Mouse (Mus musculus) right cerebral cortex, adult 18-20 months (tissue): ENCODE data around the gene Slc2a13.

Source experiments
- DNase-seq: peaks from one replicate; pipeline ENCODE4 v3.0.0; 2022; ENCODE audit warnings: mixed read lengths

Gene Slc2a13

GRCm38 (mm10) chr15:91495014-91495413 is 78.0 kb downstream of the Slc2a13 start:
- DNase-seq = peak; percentile 53

DNA sequence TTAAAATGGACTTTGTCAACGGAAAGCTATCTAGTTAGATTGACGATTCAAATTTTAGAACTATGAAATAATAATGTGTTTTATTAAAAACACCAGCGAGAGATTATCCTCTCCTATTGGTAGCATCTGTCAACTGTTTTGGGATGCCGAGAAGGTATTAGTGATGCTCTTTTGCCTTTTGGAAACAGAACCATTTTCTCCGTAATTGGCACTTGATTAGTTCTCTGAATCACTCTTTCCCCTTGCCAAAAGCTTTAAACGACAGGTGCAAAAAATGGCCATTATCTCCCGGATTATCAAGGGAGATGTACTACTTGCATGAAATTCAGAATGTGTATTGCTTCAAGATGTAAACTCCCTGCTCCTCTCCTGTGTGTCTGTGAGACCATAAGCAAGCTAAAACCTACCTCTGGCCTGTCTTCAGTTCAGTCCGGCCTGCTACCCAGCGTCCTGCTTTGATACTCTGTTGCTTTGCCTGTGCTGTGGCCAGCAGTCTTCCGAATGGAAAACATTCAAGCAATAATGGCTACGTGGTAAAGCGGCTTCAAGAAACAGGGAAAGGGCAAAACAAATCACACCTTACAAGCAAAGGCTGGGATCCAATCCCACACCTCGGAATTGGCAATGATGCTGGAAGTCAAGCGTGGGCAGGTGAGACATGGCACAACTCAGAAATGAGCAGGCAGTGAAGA is 93.0 kb downstream of the Slc2a13 start:
- no peak for DNase-seq

DNA sequence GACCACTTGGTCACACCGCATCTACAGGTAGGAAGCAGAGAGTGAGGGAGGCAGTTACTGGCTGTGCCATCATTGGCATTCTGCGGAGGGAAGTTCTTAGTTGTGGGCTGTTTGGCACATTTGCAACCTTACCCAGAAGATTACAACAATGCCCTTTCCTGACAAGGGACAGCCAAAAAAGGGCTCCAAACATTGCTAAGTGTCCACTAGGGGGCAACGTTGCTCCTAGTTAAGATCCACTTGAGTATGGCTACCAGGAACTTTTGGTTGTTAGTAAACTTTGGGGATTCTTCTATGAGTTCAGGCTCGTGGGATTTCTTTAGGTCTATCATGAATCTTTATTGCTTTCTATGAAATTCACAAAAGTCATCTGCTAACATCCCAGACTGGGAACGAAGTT is 95.3 kb downstream of the Slc2a13 start:
- DNase-seq = peak; percentile 40

GRCm38 (mm10) chr15:91473690-91474409 is 99.2 kb downstream of the Slc2a13 start:
- no peak for DNase-seq

- no peak for DNase-seq
These were observed 107.7 kb downstream of the Slc2a13 start for GRCm38 (mm10) chr15:91465331-91465730.

DNA sequence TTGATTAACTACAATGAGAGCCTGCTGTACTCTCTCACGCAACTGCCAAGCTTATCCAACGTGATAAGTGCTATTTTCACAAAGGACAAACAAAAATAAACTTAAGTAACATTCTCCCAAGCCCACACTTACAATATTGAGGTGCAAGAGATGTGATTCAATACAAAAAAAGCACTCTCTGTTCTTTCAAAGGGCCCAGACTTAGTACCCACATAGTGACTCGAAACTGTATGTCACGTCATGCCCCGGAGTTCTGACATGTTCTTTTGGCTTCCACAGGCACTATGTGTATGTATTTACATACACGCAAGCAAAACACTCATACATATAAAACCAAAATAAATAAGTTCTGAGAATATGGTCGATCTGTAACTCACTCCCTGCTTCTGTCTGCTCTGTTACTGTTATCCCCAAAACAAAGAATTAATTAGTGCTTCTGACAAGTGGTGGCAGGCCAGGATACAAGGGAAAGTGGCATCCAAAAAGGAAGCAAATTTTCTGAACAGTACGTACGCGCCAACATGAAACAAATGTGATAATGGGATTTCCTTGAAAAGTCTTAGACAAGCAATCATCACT is 109.1 kb downstream of the Slc2a13 start:
- DNase-seq = no peak

GRCm38 (mm10) chr15:91463026-91463661 is 109.9 kb downstream of the Slc2a13 start:
- DNase-seq = peak; percentile 73

- DNase-seq = no peak
These were observed 111.1 kb downstream of the Slc2a13 start for GRCm38 (mm10) chr15:91461940-91462339.

- no peak for DNase-seq
These were observed 115.9 kb downstream of the Slc2a13 start for GRCm38 (mm10) chr15:91457202-91457601.

DNA sequence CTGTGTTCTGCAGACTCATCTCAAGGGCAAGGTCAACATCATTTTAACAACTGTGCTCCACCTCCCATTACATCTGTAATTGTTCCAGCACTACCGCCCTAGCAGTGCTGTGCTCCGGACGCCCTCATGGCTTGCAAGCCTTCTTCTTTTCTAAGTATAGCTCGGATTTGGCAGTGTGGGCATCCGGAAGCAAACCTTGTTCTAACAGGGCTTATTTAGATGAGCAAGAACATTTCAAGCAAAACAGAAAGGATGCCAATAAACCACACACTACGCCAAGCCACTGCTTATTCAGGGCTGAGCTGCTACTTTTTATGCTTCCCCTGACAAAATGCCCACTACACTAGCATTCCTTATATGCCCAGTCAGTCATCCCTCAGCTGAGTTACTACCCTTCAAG is 127.7 kb downstream of the Slc2a13 start:
- peak; percentile 78 for DNase-seq

GRCm38 (mm10) chr15:91443449-91443848 is 129.6 kb downstream of the Slc2a13 start:
- peak; percentile 42 for DNase-seq

GRCm38 (mm10) chr15:91439883-91440282 is 133.2 kb downstream of the Slc2a13 start:
- DNase-seq = peak; percentile 66

DNA sequence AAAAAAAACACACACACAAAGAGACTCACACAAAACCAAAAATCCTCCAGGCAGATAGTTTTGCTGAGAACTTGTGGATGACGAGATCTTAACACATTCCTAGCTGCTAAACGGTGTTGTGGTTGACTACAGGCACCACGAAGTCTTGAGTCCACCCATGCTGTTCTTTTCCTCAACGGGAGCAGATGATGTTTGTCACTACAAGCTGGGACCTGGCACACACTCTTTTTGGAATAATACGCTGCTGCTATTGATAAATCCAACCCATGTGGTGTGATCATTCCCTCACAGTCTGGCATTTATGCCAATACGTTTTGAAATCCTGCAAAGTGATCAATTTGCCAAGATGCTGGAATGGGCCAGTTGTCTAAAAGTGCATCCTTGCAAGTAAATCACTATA is 147.6 kb downstream of the Slc2a13 start:
- DNase-seq = peak; percentile 18

GRCm38 (mm10) chr15:91406979-91407378 is 166.1 kb downstream of the Slc2a13 start:
- DNase-seq = no peak

- DNase-seq = no peak
These were observed 177.9 kb downstream of the Slc2a13 start for GRCm38 (mm10) chr15:91395165-91395564.

DNA sequence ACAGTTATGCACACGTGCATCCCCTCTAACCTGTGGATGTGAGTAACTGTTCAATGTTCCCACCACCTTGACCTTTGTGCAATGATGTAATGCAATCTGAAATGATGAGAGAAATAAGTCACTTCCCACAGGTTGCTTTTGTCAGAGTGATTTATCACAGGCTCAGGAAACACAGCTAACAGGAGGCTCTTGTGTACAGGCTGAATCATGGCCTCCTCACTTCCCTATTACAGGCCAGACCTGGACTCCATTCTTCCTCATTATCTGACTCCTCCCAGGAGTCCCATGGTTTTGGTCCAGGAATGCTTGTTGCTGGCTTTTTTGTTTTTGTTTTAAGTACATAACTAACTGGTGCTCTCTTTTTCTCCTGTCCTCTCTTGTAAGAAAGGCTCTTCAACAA is 189.4 kb downstream of the Slc2a13 start:
- DNase-seq = no peak

DNA sequence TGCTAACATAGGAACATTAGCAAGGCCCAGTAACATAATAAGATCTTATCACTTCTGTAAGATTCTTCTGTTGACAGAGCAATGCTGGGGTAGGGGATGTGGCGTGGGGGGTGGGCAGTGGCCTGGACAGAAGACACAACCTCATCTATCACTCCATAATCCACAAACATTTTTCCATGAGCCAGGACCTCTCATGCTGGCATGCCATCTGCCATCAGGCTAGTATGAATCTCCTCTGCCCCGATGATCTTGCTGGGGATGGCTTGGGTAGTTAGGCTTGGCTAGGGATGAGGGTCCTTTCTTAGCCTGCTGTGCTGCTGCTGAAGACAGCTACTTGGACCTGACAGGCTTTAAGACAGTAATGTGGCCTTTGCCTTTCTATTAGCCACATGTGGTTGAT is 190.5 kb downstream of the Slc2a13 start:
- DNase-seq = no peak

DNA sequence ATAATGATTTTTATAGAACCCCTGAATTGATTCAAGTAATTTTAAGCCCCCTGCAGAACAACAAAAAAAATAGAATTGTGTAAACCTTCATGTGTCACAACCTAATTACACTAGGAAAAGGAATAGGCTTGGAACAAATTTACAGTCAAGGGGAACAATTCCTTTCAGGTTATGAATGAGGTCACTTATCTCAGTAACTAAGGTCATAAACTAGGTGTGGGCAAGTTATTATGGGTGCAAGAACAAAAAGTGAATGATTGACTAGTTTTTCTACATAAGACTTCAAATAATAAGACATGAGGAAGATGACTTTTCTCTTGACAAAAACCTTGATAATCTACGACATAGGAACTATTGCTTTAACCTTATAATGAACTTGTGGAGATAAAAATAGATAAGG is 191.2 kb downstream of the Slc2a13 start:
- no peak for DNase-seq

- no peak for DNase-seq
These were observed 194.2 kb downstream of the Slc2a13 start for GRCm38 (mm10) chr15:91378751-91379325.

- DNase-seq = no peak
These were observed 195.5 kb downstream of the Slc2a13 start for GRCm38 (mm10) chr15:91377568-91377967.

DNA sequence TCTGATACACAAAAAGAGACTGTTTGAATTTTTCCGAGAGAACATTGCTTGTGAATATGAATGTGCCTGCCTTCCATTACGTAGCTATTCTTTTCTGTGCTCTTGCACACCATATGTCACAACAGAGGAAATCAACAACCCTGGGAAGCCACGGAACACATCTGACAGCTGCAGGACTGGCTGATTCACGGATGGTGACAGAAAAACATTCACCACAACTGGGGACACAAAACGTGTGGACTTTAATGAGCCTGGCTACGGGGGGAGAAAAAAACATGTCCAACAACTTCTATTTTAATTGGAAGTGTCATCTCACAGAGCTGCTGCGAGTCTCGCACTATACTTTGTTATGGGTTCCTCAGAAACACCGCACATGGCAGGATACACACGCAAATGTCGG is 196.0 kb downstream of the Slc2a13 start:
- peak; percentile 63 for DNase-seq

DNA sequence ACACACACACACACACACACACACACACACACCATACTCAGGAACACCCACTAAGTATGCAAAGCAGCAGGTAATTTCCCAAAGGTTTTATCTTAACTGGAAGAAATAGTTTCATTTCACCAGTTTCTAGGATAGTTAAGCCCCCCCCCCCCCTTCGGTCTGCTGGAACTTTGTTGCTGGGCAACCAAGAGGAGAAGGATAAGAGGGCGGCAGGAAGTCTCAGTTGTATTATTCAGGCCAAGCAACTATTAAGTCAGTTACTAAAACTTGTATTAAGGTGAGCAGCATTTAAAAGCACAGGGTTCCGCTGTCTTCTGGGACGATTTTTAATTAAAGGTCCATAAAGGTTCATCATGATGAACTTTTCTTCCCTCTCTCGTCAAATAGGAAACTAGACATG is 198.6 kb downstream of the Slc2a13 start:
- no peak for DNase-seq

DNA sequence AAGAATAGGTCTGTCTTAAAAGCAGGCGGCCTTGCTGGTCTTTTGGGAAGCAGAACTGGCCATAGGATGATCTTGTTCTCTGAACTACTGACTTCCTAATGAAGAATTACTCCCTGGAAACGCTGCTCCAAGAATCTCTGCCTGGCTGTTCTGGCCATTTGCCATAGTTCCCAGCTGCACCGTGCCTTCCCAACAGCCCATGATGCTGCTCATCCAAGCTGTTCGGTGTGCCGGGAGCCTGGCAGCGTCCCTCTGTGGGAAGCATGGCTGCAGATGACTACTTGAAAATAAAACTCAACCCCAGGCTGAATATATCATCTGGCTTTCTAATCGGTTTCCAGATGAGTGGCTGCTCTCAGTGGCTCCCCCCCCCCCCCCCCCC is 199.9 kb downstream of the Slc2a13 start:
- peak; percentile 82 for DNase-seq
